Mouse (Mus musculus): Measurements from ENCODE around the gene Farp1. TPM values are rescaled to one million over a fixed set of nuclear protein-coding genes. Genes with fewer than 3 reads are reported as not detected.

Farp1 gene
- polyA plus RNA-seq, 1 experiment from 2014 or later, result 36.8 TPM

DNA sequence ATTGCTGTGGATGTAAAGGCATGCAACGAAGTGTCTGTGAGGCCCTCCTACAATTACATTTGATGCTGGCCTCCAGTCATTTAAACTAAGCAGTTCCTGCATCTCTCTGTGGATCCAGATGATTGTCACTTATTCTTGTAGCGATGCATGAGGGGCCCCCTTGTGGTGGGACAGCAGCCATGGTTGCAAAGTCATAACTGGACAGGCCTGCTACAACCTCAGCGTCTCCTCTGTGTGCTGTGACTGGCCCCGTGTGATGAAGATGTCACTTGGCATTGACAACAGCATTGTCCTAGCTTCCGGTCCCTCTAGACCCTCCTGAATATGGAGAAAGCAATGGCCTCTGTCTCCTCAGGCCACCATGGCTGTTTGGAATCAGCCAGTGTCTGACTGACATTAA is 185.7 kb downstream of the Farp1 start:
- peak; percentile 71 for DNase-seq
- H3K9me3 ChIP-seq (ENCODE audit: low read depth, low read length), result no peaks in the 10 kb centered on the region
- H3K9ac ChIP-seq, result no peak overlapping the region
- no peaks in the 10 kb centered on the region for H3K27me3 ChIP-seq (ENCODE audit: insufficient read depth, low read length)
- TF ChIP-seq CTCF (IDR thresholded peaks at IDR 0.05; ENCODE audit: low read depth), result peak; percentile 71
- H3K27ac ChIP-seq (ENCODE audit: low read depth), result no peak overlapping the region
- no peak overlapping the region for H3K4me2 ChIP-seq
- peaks cover 4% of the 10 kb centered on the region; the same call in 1 of the 2 replicates for H3K4me1 ChIP-seq (ENCODE audit: insufficient read depth)
- no peak for ATAC-seq (ENCODE audit: insufficient read depth)
- H3K4me3 ChIP-seq (ENCODE audit: low read depth, low read length), result no peak overlapping the region
- 78% methylated on average over 5 of the region's 5 CpGs for WGBS
- H3K36me3 ChIP-seq (ENCODE audit: insufficient read depth), result peaks cover 32% of the 10 kb centered on the region

DNA sequence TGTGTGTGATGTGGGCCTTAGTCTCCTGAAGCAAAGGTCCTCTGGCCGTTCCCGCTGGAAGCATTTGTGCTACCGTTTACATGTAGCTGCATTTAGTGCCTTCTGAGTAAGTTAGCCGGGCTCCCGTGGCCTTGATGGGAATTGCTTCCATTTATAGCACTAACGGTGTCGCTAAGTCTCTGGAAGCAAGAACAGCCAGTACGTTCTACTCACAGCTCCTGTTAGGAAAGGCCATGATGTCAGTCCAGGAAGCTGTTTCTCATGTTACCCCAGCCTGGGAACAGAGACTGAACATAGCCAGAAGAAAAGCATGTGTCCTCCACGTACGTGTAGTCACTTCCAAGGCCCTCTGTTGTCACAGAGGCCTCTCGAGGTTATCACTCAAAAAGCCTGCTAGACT is 190.8 kb downstream of the Farp1 start:
- H3K36me3 ChIP-seq (ENCODE audit: insufficient read depth), result peaks cover 40% of the 10 kb centered on the region
- H3K27me3 ChIP-seq (ENCODE audit: insufficient read depth, low read length), result no peaks in the 10 kb centered on the region
- WGBS, result 42% methylated on average over 11 of the region's 11 CpGs
- ATAC-seq (ENCODE audit: insufficient read depth) (no peak), DNase-seq (no peak)
- H3K27ac ChIP-seq (ENCODE audit: low read depth), result no peak overlapping the region
- no peak for TF ChIP-seq CTCF (IDR thresholded peaks at IDR 0.05; ENCODE audit: low read depth)
- no peak overlapping the region for H3K4me3 ChIP-seq (ENCODE audit: low read depth, low read length)
- H3K9me3 ChIP-seq (ENCODE audit: low read depth, low read length), result no peaks in the 10 kb centered on the region
- no peaks in the 10 kb centered on the region for H3K4me1 ChIP-seq (ENCODE audit: insufficient read depth)
- H3K4me2 ChIP-seq, result no peak overlapping the region
- no peak overlapping the region for H3K9ac ChIP-seq

DNA sequence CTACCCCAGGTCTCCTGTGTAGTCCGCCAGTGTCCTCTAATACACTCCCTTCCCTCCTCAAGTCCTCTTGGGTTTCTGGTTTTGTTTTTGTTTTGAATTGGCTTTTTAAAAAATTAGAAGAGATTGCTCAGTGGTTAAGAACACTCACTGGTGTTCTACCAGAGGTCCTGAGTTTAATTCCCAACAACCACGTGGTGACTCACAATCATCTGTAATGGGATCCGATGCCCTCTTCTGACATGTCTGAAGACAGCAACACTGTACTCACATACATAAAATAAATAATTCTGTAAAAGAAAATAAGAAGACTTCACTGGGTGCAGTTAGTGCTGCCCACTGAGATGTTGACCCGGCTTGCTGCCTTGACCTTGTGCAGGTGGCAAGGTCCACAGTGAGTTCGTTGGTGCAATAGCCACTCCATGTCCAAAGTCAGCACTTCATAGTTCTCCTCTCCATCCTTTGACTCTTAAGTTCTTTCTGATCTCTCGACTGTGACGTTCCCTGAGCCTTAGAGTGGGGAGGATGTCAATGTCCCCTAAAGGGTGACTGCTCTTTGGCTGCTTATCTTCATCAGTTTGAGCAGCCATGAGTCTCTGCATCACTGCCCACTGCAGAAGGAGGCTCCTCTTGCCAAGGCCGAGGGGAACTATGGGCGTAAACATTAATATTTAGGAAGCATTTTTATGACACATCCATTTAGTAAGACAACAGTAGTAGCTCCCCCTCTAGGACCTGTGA is 194.2 kb downstream of the Farp1 start:
- no peak overlapping the region for H3K27ac ChIP-seq (ENCODE audit: low read depth)
- no peak for ATAC-seq (ENCODE audit: insufficient read depth)

DNA sequence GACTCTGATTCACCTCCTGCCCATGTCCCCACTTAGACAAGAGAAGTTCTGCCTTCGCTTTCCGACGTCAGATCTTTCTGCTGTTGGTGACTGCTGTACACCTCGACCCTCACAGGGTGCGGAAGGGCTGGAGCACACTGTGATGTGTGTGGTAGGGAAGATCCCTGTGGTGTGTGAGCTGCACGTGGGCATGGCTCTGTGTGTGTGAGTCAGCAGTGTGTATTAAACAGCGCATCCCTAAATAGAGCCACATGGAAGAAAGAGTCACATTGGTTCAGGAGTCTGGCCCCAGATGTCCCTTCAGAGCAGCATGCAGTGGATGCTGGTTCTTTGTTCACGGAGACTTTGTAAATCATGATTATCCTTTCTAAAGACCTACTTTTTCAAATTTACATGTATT is 196.2 kb downstream of the Farp1 start:
- DNase-seq (no peak), ATAC-seq (ENCODE audit: insufficient read depth) (no peak)
- Histone ChIP-seq H3K27ac (ENCODE audit: low read depth) (no peak overlapping the region), H3K36me3 (ENCODE audit: insufficient read depth) (peaks cover 47% of the 10 kb centered on the region), H3K9me3 (ENCODE audit: low read depth, low read length) (no peaks in the 10 kb centered on the region), H3K4me3 (ENCODE audit: low read depth, low read length) (no peak overlapping the region), H3K9ac (no peak overlapping the region), H3K4me1 (ENCODE audit: insufficient read depth) (no peaks in the 10 kb centered on the region), H3K4me2 (no peak overlapping the region), H3K27me3 (ENCODE audit: insufficient read depth, low read length) (no peaks in the 10 kb centered on the region)
- 94% methylated on average over 8 of the region's 8 CpGs for WGBS
- TF ChIP-seq CTCF (IDR thresholded peaks at IDR 0.05; ENCODE audit: low read depth), result no peak

More for the DNA sequence above, 194.2 kb downstream of the Farp1 start:
- no peak overlapping the region for H3K4me2 ChIP-seq
- no peaks in the 10 kb centered on the region for H3K4me1 ChIP-seq (ENCODE audit: insufficient read depth)
- no peak overlapping the region for H3K9ac ChIP-seq
- 82% methylated on average over 9 of the region's 9 CpGs for WGBS
- H3K9me3 ChIP-seq (ENCODE audit: low read depth, low read length), result no peaks in the 10 kb centered on the region
- TF ChIP-seq CTCF (IDR thresholded peaks at IDR 0.05; ENCODE audit: low read depth), result no peak
- H3K4me3 ChIP-seq (ENCODE audit: low read depth, low read length), result no peak overlapping the region
- DNase-seq, result no peak
- H3K27me3 ChIP-seq (ENCODE audit: insufficient read depth, low read length), result no peaks in the 10 kb centered on the region
- H3K36me3 ChIP-seq (ENCODE audit: insufficient read depth), result peaks cover 47% of the 10 kb centered on the region

DNA sequence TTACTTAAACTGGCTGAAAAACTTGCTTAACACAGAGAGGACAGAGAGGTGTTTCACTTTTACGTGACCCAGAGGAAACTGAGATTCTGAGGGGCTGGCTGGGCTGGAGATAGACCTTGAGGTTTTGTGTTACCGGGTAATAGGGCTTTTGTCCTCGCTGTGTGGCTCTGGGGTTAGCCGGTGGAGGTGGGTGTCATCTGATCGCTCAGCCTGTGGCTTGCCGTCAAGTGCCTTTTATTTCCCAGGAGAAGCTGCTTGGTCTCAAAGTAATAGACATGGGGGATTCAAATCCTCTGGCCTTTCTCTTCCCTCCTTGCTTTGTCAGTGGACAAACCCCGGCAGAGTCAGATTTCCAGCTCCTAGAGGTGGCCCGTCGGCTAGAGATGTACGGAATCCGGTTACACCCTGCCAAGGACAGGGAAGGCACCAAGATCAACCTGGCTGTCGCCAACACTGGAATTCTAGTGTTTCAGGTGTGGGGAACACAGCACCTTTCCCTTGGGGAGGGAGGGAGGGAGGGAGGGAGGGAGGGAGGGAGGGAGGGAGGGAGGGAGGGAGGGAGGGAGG is 199.8 kb downstream of the Farp1 start:
- no peaks in the 10 kb centered on the region for H3K4me1 ChIP-seq (ENCODE audit: insufficient read depth)
- no peak overlapping the region for H3K27ac ChIP-seq (ENCODE audit: low read depth)
- no peak overlapping the region for H3K4me3 ChIP-seq (ENCODE audit: low read depth, low read length)
- no peak overlapping the region for H3K9ac ChIP-seq
- WGBS, result 42% methylated on average over 12 of the region's 12 CpGs
- DNase-seq (no peak), ATAC-seq (ENCODE audit: insufficient read depth) (no peak)
- no peaks in the 10 kb centered on the region for H3K9me3 ChIP-seq (ENCODE audit: low read depth, low read length)
- peaks cover 68% of the 10 kb centered on the region for H3K36me3 ChIP-seq (ENCODE audit: insufficient read depth)
- no peak for TF ChIP-seq CTCF (IDR thresholded peaks at IDR 0.05; ENCODE audit: low read depth)
- no peak overlapping the region for H3K4me2 ChIP-seq
- H3K27me3 ChIP-seq (ENCODE audit: insufficient read depth, low read length), result no peaks in the 10 kb centered on the region

DNA sequence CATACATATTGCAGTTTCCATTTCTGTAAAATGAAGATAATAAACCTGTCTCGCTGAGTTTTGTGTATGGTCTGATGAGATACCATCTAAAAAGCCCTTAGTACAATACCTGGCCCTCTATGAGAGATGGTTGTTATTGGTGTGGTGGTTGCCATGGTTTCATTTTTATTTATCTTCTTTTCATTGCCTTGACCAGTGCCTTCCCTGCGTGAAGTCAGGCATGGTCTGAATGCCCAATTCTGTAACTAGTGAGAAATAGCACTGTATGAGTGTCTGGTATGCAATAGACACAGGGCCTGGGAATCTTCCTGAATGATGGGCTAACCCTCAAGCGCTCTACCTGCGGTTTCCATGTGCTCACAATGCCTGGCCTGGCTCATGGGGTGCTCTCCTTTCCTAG is 201.7 kb downstream of the Farp1 start:
- Histone ChIP-seq H3K36me3 (ENCODE audit: insufficient read depth) (peaks cover 71% of the 10 kb centered on the region), H3K27ac (ENCODE audit: low read depth) (no peak overlapping the region), H3K27me3 (ENCODE audit: insufficient read depth, low read length) (no peaks in the 10 kb centered on the region), H3K4me2 (no peak overlapping the region), H3K9me3 (ENCODE audit: low read depth, low read length) (no peaks in the 10 kb centered on the region), H3K4me1 (ENCODE audit: insufficient read depth) (no peaks in the 10 kb centered on the region), H3K9ac (no peak overlapping the region), H3K4me3 (ENCODE audit: low read depth, low read length) (no peak overlapping the region)
- no peak for DNase-seq
- no peak for TF ChIP-seq CTCF (IDR thresholded peaks at IDR 0.05; ENCODE audit: low read depth)
- no peak for ATAC-seq (ENCODE audit: insufficient read depth)
- WGBS, result 84% methylated on average over 4 of the region's 4 CpGs

DNA sequence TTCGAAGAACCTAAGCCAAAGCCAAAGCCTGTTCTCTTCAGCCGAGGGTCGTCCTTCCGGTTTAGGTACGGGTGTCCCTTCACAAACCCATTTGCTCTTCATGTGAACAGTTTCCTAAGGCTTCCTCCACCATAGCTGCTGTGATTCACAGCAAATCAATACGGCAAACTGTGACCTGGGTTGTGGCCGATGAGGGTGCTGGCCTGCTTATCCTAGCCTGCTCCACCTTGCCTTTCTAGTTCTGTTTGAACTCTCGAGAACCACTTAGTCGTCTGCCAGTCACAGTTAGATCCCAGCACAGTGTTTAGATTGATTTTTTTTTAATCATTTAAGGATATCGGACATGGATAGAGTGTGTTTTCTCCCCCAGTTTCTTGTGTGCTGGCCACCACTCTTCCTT is 203.7 kb downstream of the Farp1 start:
- 62% methylated on average over 10 of the region's 10 CpGs for WGBS
- TF ChIP-seq CTCF (IDR thresholded peaks at IDR 0.05; ENCODE audit: low read depth), result no peak
- no peaks in the 10 kb centered on the region for H3K27me3 ChIP-seq (ENCODE audit: insufficient read depth, low read length)
- DNase-seq (no peak), ATAC-seq (ENCODE audit: insufficient read depth) (no peak)
- H3K9me3 ChIP-seq (ENCODE audit: low read depth, low read length), result no peaks in the 10 kb centered on the region
- peaks cover 71% of the 10 kb centered on the region for H3K36me3 ChIP-seq (ENCODE audit: insufficient read depth)
- H3K27ac ChIP-seq (ENCODE audit: low read depth), result peak overlapping the region; percentile 24; the same call in 1 of the 2 replicates
- H3K4me1 ChIP-seq (ENCODE audit: insufficient read depth), result no peaks in the 10 kb centered on the region
- no peak overlapping the region for H3K4me2 ChIP-seq
- H3K9ac ChIP-seq, result no peak overlapping the region
- no peak overlapping the region for H3K4me3 ChIP-seq (ENCODE audit: low read depth, low read length)

Measured in lung, embryonic 14.5 days (tissue).